Mouse (Mus musculus): ENCODE results near the gene Dhx16. TPM values are rescaled to one million over a fixed set of nuclear protein-coding genes. Genes with fewer than 3 reads are reported as not detected.

The Dhx16 gene
- total RNA-seq, 2 experiments from 2014 or later: 30.1 to 32.1 TPM

GRCm38 (mm10) chr17:35848112-35848511, 31.5 kb upstream of the Dhx16 start:
- intact Hi-C loops (cut with DNase I): no loop called here
- DNase-seq (ENCODE audit: low spot score in 2 of 2): no peak

DNA sequence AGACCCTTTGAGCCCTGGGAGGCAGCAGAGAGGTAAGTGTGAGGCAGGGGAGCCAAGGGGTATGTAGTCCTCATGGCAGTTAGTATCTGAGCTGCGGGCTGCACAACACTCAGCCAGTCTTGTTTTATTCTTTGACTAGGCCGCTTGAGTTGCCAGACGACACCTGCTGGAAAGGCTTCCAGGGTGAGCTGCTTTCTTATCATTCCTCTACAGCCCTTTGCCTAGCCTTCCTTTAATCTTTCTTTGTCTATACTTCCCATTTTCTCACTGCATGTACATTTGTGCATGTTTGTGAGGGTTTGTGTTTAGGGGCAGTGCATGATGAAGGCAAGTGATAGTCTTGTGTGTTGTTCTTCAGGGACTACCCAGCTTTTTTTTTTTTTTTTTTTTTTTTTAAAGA, 28.6 kb upstream of the Dhx16 start:
- intact Hi-C loops (cut with DNase I): no loop called here
- DNase-seq (ENCODE audit: low spot score in 2 of 2): no peak

- intact Hi-C loops (cut with DNase I): no loop called here
- DNase-seq (ENCODE audit: low spot score in 2 of 2): no peak
Measured at GRCm38 (mm10) chr17:35859371-35859770, 20.2 kb upstream of the Dhx16 start.

DNA sequence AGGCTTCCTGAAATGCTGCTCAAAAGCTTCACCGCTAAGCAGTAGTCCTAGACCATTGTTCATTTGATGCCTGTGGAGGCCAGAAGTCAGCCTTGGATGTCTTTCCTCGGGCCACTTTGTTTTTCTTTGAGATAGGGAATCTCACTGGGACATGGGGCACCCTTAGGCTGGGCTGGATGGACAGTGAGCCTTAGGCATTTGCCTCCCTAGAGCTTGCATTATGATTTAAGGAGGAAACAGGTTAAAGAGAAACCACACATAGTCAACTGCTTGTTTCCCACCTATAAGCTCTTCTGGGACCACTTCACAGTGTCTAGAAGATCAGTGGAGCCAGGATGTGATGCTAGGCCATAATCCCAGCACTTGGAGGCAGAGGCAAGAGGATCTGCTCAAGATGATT, 19.8 kb upstream of the Dhx16 start:
- DNase-seq (ENCODE audit: low spot score in 2 of 2): no peak
- intact Hi-C loops (cut with DNase I): no loop called here

GRCm38 (mm10) chr17:35860831-35861197, 18.8 kb upstream of the Dhx16 start:
- intact Hi-C loops (cut with DNase I): no loop called here
- no peak for DNase-seq (ENCODE audit: low spot score in 2 of 2)

DNA sequence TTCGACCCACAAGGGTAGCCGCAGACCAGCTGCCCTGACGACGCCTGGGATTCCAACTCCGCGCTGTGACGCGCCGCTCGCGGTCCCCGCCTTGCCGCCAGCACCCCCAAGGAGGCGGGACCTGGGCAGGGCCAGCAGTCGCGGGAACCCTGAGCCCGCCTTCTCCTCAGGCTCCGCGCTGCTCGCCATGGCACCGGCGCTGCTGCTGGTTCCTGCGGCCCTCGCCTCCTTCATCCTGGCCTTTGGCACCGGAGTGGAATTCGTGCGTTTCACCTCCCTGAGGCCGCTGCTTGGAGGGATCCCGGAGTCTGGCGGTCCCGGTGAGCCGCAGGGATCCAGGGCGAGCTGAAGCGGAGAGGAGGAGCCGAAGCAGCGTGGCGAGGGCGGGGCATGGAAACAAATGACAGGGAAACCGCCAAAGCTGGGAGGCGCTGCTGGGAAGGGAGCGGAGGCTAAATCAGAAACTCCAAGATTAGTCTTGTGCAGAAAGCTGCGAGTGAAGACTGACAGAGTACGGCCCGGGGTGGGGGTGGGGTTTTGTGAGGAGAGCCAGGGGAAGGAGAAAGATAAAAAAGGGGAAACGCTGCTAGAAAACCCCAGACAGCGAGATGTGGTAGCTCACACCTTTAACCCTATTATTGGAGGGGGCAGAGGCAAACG, 18.3 kb upstream of the Dhx16 start, which contains the start of gene Nrm:
Nrm (plus strand) TSS at position 121 of the 660 bp plus-strand sequence.
- peak; percentile 86 to 87 for DNase-seq (ENCODE audit: low spot score in 2 of 2)
- intact Hi-C loops (cut with DNase I): no loop called here

DNA sequence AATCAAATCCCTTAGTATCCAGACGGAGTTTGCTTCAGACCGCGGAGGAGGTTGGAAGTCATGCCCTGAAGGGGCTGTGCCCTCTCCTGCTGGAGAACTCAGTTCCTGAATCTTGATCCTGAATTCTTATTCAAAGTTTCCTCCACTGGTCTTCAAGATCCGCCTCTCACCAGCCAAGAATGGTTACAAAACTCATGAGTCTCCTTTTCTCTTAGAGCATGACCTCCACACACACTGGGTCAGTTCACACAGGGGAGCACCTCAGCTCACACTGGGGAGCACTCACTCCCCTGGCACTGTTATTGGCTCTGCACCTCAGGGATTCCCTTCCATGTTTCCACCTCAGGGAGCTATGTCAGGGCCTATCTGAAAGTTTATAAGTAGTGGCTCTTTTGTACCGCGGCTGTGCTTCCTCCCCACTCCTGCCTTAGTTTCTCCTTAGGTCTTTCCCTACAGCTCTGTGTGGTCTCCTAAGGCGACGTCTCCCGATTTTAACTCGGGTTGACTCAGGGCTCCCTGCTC, 14.7 kb upstream of the Dhx16 start:
- intact Hi-C loops (cut with DNase I): no loop called here
- DNase-seq (ENCODE audit: low spot score in 2 of 2): no peak

DNA sequence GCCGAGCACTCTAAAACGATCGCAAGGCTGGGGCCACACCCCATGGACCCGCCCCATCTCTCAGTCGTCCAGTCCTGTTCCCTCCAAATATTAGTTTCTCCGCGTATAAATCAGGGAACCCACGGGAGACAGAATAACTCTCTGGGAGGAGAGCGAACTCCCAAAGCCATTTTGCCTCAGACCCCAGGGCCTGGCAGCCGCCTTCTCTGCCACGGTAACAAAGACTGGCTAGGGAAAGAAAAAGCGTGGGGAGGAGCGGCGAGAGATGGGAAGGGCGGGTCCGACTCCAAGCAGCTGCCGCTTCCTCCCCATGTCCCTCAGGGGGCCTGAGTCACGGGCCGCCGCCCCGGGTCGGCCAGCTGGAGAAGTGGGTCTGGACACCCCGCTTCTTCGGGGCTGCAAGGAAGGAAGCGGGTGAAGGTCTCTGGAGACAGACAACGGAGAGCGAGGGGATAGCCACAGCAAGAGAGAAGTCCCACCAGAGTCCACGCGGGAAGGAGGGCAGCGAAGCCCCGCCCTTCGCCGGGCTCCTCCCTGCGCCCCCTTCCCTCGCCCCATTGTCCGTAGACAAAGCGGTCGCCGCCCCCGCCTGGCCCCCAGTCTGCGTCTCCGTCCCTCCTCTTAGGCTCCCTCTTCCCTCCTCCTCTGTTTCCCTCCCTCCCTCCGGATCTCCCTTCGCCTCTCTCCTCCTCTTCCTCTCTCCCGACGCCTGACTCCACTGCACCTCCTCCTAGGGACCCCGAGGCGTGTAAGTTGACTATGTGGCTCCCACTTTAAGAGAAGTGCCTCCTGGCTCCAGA, 13.9 kb upstream of the Dhx16 start, which contains the start of gene Ppp1r18:
Ppp1r18 (plus strand) TSS at position 113 of the 800 bp plus-strand sequence.
- intact Hi-C loops (cut with DNase I): loop anchor here (2.0 kb wide), 1 partner anchor 29 kb away; no protein-coding TSS in a partner anchor
- DNase-seq (ENCODE audit: low spot score in 2 of 2): peak in 1 of 2 experiments; percentile 38

DNA sequence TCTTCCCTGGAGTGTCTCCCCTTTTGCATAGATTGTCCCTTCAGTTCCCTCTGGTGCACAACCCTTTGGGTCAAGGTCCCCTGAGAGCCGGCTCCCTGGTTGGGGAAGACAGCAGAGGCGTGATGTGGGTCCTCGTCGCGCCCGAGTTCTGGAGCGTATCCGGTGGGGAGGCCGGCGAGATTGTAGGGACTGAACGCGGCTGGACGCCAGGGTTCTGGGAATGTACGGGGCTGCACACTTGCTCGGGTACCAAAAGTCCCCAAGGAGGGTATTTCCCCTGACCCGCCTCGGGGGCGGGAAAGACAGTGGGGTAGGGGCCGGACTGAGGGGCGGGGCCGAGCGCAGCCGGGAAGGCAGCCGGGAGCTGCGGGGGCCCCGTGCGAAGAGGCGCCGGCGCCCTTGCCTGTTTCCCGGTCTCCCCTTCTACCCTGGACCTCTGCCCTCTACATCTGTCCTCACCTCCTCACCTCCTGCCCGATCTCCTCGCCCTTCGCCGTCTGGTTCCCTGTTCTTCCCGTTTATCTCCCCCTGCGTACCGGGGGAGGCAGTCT, 13.3 kb upstream of the Dhx16 start:
- intact Hi-C loops (cut with DNase I): loop anchor here (2.0 kb wide), 1 partner anchor 30 kb away; no protein-coding TSS in a partner anchor
- DNase-seq (ENCODE audit: low spot score in 2 of 2): peak in 1 of 2 experiments; percentile 43

DNA sequence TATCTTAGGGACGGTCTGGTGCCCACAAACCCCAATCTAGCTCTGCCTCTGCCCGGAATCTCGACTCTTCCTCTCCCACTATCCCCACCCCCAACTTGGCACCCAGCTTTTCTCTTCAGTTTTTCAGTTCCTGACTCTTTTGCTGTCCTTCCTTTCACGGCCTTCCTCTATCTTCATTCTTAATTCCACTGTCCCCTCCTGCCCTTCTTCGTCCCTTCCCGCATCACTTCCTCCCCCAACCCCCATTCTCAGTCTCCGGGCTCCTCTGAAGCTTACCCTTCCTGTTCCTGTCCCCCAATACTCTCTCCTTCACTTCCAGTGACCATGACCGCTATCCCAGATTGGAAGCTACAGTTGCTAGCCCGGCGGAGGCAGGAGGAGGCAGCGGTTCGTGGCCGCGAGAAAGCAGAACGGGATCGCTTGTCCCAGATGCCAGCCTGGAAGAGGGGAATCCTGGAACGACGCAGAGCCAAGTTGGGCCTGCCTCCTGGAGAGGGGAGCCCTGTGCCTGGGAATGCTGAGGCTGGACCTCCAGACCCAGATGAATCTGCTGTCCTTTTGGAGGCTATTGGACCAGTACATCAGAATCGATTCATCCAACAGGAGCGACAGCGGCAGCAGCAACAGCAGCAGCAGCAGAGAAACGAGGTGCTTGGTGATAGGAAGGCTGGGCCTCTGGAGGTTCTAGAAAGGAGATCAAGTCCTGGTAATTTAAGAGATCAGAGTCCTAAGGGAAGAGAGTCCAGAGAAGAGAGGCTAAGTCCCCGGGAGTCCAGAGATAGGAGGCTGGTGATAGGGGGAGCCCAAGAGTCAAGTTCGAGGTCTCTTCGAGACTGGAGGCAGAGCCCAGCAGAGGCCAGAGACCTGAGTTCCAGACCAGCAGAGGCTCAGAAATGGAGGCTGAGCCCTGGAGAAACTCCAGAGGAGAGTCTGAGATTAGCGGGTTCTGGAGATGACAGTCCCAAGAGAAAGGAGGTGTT, 12.4 kb upstream of the Dhx16 start:
- intact Hi-C loops (cut with DNase I): loop anchor here (2.0 kb wide), 1 partner anchor 30 kb away; no protein-coding TSS in a partner anchor
- no peak for DNase-seq (ENCODE audit: low spot score in 2 of 2)

GRCm38 (mm10) chr17:35868165-35868820, 11.3 kb upstream of the Dhx16 start:
- DNase-seq (ENCODE audit: low spot score in 2 of 2): no peak
- intact Hi-C loops (cut with DNase I): no loop called here

- DNase-seq (ENCODE audit: low spot score in 2 of 2): no peak
- intact Hi-C loops (cut with DNase I): no loop called here
Measured at GRCm38 (mm10) chr17:35868961-35869345, 10.7 kb upstream of the Dhx16 start.

- peak in 1 of 2 experiments; percentile 19 for DNase-seq (ENCODE audit: low spot score in 2 of 2)
- intact Hi-C loops (cut with DNase I): loop anchor here (5.0 kb wide), 1 partner anchor 132 kb away; no protein-coding TSS in a partner anchor
Measured at GRCm38 (mm10) chr17:35869346-35870067, 10.1 kb upstream of the Dhx16 start.

DNA sequence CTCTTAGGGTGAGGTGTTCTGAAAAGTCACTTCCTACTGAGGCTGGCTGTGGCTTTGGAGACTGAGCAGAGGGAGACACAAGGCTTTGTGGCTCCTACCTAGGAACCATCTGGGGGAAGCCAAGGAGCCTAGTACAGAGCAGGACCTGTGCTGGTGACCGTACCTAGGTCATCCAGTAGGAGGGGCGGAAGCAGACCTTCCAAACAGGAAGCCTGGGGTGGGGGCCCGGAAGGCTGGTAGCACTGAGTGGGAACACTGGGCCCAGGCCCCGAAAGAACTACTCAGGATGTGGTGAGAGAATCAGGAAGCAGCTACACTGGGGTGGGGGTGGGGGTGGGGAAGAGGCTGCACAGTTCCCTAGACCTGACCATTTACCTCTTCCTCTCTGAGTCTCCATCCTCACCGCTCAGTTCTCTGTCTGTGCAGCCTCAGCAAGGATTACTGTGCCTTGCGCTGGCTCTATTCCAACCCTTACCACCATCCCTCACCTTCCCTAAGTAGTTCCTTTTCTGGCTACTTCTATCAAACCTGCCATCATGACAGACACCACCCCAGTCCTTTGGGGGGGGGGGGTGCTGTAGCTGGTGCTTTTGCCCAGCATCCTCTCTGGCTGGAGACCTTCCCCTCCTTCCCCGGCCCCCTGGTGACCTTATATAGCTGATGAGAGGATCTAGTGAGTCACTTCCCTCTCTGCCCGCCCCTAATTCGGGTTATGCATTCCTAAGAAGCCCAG, 9.3 kb upstream of the Dhx16 start:
- intact Hi-C loops (cut with DNase I): loop anchor here (5.0 kb wide), 1 partner anchor 133 kb away; no protein-coding TSS in a partner anchor
- DNase-seq (ENCODE audit: low spot score in 2 of 2): peak; percentile 45 to 57

DNA sequence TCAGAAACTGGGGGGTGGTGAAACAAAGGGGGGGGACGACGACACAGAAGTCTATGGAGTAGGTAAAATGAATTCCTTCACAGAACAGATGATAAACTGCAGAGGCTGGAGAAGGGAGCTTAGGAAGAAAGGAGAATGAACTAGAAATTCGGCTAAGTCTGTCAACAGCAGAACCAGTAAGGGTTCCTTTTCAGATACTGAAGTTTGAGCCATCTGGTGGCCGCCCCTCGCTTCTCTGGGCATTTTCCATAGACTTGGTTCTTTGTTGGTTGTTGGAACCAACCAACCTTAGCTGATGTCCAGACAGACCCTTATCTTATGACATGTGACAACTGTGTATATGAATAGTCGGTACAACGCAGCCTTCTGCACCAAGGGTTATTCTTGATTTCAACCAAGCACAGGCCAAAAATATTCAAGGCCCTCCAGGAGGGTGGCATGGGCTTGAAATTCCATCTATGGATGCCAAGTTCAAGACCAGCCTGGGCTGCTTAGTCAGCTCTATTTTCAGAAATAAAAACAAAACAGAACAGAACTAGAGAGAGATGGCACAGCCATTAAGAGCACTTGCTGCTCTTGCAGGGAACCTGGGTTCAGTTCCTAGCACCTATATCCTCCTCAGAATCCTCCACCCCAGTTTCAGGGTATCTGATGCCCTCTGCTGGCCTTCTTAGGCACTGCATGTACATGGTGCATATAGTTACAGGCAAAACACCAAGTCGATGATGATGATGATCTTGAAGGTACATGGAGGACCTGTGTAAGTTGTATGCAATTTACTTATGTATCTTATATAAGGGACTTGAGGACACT, 8.5 kb upstream of the Dhx16 start:
- peak in 1 of 2 experiments; percentile 24 for DNase-seq (ENCODE audit: low spot score in 2 of 2)
- intact Hi-C loops (cut with DNase I): loop anchor here (5.0 kb wide), 1 partner anchor 134 kb away; no protein-coding TSS in a partner anchor
